Mouse (Mus musculus): Measurements from ENCODE around the gene Mylk3.
A peak's percentile ranks its signal among the peaks of the same experiment; 100 is the strongest.

Mylk3 gene

DNA sequence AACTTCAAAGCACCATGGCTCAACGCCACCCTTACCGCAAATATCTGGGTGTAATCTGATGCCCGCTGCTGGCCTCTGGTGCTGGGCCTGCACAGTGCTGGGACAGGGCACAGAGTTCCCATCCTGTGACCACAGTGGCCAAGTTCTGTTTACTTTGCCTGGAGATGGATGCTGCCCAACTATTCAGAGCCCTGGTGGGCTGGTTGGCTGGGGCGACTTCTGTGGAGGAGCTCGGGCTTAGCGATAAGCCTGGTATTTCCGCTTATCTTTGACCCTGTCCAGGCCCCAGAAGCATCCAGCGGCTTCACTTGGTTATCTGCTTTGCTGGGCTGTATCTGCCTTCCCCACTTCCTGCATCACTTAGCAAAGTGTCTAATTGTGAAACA, 5.3 kb downstream of the Mylk3 start:
- ATAC-seq (ENCODE audit: low TSS enrichment), result no peak

DNA sequence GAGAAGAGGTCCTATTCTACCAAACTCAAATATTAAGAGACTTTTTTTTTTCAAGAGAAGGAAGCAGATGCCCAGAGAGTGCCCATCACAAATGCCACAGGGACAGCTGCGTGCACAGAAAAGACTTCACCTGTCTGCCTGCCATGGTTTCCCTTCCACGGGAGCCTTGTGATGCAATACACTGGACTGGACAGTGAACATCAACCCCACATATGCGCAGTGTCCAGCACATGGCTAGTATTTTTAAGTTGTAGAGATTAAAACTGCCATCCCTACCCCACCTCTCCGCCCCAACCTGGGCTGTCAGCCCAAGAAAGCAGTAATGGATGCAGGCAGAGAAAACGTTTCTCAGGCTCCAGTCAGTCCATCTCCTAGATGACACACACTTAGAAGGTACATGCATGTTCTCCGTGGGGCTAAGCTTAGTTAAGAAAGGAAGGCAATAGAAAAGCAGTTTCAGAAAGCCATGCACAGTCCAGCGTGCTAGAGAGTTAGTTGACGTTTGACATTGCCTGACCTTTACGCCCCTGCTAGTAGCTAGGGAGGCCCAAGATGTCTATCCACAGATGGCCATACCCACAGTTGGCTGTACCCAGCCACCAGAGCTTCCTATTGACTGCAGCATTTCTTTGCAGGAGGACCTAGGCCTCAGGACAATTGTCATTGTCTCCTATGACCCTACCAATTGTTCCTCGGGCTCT, 5.9 kb downstream of the Mylk3 start:
- ATAC-seq (ENCODE audit: low TSS enrichment), result no peak

DNA sequence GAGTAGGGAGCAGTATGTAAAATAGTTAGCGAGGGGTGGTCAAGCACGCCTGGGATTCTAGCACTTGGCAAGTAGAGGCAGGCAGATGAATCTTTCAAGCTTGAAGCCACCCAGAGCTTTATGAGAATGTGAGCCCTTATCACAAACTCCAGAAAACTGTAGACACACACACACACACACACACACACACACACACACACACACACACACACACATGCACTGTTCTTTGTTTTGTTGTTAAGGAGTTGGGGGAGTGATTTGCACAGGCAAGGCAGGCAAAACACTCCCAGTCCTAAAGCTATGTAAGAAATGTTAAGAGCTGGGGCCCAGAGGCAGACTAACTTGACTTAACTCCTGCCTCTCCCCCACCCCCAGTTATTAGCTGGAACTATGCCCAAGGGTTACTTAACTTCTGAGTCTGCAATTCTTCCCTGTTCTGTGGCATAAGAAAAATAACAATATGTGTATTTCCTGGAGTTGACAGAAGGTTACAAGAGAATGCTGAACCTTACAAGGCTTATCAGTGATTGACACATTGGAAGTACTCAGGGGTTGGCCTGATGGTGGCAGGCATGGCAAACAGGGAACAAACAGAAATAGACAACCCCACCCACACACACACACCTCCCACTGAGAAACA, 6.9 kb downstream of the Mylk3 start:
- ATAC-seq (ENCODE audit: low TSS enrichment), result 0 out of 2 replicates have a peak, but pooled peaks have one; percentile 50

DNA sequence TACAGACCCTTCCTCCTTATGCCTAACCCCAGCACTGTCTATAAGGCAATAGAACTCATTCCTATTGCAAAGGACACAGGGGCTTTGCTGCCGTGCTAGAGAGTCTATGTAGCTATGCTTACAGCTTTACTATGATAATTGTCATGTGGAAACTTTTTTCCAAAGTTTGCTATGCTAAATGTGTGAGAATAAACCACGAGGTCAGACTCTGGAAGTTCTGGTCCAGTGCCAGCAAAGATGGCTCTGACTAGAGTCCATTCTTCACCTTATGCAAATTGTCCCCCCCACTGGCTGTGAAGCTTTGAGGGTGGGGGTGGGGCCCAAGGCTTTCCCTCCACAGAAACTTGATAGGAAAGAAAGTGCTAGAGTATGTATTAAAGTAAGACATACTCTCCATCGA, 9.6 kb downstream of the Mylk3 start:
- no peak for ATAC-seq (ENCODE audit: low TSS enrichment)

DNA sequence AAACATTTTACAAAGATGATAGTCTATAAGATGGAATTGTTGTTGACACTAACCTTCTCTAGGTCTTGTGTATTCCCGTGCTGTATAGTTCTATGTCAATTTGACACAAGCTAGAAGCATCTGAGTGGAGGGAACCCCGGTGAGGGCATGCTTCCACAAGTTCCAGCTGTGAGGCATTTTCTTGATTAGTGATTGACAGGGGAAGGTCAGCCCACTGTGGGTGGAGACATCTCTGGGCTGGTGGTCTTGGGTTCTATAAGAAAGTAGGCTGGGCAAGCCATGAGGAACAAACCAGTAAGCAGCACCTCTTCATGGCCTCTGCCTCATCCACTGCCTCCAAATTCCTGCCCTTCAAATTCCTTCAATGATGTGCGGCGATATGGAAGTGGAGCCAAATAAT, 11.9 kb downstream of the Mylk3 start:
- no peak for ATAC-seq (ENCODE audit: low TSS enrichment)

DNA sequence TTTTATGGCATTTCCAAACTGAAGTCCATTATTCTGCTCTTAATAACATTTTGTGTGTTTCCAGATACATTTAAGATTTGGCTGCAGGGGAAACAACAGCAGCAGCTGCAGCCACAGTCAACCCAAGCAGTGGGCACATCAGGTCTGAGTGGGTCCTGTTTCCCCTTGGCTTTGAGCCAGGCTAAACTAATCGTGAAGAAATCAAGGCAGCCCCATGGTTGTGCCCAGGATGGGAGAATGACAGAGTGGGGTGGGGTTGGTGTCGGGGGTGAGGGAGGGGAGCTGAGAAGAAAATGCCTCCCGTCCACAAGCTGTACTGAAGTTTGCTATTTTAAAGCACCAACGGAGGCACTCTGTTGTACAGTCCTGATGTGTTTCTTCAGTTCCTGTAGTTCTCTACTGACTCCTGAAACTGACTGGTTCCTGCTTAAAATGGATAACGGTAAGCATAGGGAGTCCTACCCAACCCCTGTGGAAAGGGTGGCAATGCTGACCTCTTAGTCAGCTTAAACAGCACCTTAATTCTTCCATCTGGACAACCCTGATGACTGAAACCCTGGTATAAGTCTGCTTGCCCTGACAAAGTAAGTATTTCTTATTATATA, 12.6 kb downstream of the Mylk3 start:
- ATAC-seq (ENCODE audit: low TSS enrichment), result no peak

GRCm38 (mm10) chr8:85372465-85372839, 13.7 kb downstream of the Mylk3 start:
- ATAC-seq (ENCODE audit: low TSS enrichment), result no peak

DNA sequence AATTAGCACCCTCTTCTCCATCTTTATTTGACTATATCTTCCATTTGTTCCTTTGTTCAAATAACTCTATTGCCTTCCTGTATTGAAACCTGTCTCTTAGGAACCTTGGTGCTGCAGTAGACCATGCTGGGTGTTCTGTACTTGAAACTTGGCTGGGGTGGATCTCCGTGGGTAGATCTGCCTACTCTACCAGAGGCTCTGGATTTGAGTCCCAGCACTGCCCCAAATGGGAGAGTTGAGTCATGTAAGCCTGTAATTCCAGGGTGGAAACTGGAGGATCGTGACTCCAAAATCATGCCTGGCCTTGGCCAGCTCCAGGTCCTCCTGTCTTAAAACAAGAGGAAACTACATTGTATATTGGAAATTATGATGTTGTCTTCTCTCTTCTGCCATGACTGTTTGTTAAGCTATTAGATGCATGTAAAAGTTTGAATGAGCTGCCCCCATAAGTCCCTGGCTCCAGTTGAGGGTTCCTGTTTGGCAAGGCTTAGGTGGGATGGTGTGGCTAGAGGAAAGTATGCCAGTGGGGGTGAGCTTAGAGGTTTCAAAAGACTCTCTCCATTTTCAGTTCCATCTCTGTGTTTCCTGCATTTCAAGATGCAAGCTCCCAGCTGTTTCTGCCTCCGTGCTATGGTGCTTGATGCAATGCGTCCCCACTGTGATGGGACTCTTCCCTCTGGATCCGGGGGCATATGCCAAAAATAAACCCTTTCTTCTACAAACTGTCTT, 14.2 kb downstream of the Mylk3 start:
- ATAC-seq (ENCODE audit: low TSS enrichment), result peak; percentile 93

- no peak for ATAC-seq (ENCODE audit: low TSS enrichment)
Observed at GRCm38 (mm10) chr8:85365176-85365575, 21.0 kb downstream of the Mylk3 start.

DNA sequence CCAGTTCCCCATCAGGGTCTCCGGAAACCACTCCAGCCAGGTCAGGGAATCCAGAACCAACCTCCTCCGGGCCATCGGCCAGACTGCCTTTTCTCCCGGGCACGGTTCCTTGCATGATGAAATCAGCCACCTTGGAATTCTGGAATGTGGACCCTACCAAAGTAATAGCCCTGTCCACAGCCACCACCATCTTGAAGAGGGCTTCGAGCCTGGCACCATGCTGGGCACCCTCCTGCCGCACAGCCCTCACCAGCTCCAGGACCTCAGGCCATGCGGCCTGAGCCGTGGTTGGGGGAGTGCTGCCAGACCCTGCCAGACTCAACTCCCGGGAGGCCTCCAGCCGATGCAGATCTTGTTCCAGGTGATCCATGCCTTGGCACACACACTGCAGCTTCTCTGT, 21.5 kb downstream of the Mylk3 start:
- no peak for ATAC-seq (ENCODE audit: low TSS enrichment)

DNA sequence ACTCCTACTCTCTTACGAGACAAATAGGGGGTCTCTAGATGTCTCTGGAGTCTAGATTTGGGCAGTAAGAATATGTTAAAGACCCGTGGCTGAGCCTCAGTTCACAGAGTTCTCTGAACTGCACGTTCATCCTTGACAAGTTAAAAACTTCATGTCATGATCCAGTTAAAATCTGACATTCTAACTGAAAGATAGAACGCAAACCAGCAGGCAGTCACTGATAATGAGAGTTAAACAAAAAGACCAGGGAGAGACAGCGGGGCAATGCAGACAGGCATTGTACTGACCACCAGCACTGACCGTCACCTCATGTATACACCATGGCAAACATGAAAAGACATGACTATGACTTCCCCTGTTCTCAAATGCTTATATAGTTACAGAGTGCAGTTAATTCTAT, 22.7 kb downstream of the Mylk3 start:
- no peak for ATAC-seq (ENCODE audit: low TSS enrichment)

- ATAC-seq (ENCODE audit: low TSS enrichment), result no peak
Observed at GRCm38 (mm10) chr8:85362211-85362610, 23.9 kb downstream of the Mylk3 start.

DNA sequence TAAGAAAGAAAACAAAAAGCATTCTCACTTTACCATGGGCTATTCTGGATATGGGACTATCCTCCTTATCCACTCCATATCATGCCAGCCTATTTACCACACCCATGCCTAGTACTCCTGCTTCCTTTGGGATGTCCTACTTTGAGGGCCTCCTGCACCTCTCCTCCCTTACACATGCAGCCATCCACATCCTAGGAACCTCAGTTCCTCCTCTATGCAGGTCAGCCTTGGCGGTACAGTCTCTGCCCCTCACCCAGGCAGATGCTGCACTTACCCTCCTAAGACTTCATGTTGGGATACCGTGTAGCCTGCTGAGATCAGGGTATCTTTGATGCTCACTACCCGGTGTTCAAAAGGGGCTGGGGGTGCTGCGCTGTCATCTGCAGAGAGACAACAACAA, 32.9 kb downstream of the Mylk3 start:
- peak; percentile 55; the same call in 1 of the 2 replicates for ATAC-seq (ENCODE audit: low TSS enrichment)

DNA sequence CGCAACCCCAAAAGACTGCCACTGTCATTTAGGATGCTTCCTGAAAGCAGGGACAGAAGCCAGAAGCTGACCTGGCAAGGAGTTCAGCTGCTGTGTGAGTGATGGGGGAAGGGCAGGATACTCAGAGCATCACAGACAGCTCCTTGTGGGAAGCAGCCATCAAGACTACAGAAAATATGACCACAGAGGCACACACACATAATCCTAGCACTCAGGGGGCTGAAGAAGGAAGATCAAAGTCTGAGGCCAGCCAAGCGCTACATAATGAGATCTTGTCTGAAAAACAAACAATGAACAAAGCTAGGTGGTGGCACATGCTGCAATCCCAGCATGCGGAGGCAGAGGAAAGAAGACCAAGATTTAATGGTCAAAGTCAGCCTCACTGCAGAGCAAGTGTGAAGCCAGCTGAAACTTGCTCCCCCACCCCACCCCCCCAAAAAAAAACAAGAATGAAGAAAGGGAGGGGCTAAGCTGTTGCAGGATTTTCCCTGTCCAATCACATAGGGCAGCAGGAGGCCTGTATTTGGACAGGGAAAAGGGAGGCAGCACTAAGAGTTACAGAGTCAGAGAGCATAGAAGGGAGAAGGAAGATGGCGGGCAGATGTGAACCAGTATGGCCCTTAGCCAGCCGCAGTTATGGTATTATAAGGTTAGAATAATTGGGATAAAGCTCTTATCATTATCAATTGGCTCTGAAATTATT, 46.1 kb downstream of the Mylk3 start:
- no peak for ATAC-seq (ENCODE audit: low TSS enrichment)

- ATAC-seq (ENCODE audit: low TSS enrichment), result no peak
Observed at GRCm38 (mm10) chr8:85337681-85338080, 48.5 kb downstream of the Mylk3 start.

GRCm38 (mm10) chr8:85336211-85336933, 49.8 kb downstream of the Mylk3 start:
- no peak for ATAC-seq (ENCODE audit: low TSS enrichment)

DNA sequence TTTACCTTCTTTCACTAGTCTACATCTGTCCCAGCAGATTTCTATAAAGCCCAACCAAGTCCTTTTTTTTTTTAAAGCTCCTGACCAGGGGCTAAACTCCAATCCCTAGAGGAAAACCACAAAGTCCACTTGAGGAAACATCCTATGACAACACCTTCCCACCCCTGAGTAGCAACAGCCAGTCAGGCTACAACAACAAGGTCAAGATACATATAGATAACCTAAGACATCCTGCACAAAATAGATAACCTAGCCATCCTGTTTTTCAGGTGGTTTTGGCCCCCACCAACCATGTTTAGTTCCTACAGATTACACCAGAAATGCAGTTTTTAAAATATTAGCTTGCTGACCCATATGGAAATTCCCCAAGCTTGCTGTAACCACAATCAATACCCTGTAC, 51.0 kb downstream of the Mylk3 start:
- ATAC-seq (ENCODE audit: low TSS enrichment), result no peak

DNA sequence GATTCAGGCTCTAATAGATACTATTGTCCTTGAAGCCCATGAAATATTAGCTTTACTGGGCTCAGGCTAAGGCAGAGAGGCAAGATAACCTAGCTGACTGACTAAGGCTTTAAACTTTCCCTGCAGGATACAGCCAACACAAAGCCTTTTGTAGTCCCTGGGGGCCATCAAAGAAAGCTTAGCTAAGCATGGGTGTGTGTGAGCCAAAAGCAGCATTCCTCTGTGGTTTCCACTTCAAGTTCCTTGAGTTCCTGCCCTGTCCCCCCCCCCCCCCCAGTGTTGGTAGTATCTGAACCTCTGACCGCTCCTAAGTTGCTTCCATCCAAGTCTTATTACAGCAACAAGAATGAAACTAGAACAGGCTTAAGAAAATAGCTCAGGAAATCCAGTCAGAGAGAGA, 56.6 kb downstream of the Mylk3 start:
- ATAC-seq (ENCODE audit: low TSS enrichment), result no peak

GRCm38 (mm10) chr8:85327036-85327435, 59.1 kb downstream of the Mylk3 start:
- ATAC-seq (ENCODE audit: low TSS enrichment), result no peak

GRCm38 (mm10) chr8:85323084-85323483, 63.1 kb downstream of the Mylk3 start:
- ATAC-seq (ENCODE audit: low TSS enrichment), result no peak

GRCm38 (mm10) chr8:85321981-85322380, 64.2 kb downstream of the Mylk3 start:
- no peak for ATAC-seq (ENCODE audit: low TSS enrichment)

All from frontal cortex, adult (tissue).